17 mouse cellular contexts compared by ENCODE assay signal in the genomic region with DNA sequence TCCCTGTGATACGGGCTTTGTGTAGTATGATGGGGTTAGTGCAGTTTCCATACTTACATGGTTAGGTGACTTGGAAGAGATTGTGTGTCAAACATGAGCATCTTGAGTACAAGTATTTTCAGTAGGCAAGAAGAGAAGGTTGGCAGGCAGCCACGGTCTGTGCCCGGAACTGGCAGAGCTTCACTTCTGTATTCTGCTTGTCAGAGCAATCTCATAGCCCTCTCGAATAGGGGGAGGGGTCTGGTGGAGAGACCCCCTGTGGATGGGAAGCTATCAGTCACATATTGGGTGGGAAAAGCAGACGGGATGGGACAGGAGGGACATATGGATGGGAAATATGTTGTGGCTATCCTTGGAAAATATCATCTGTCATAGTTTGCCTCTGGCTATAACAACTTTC. TPM values are rescaled to one million over a fixed set of nuclear protein-coding genes. Genes with fewer than 3 reads are reported as not detected.
DNase-seq lines count a peak whose midpoint lies in the region; ATAC-seq lines count a peak whose summit lies in the region.
"Had no signal": no experiment of that assay in that cellular context is flagged by ENCODE, and none has a peak within 500 bp of the region (broad histone marks: within the 10 kb centered on the region; RNA-seq: fewer than 3 reads in every experiment).

No protein-coding gene starts in this region.

- H3K36me3 ChIP-seq in forebrain, embryonic 14.5 days (ENCODE audit: control insufficient read depth, insufficient read depth, low read length) = no peaks in the 10 kb centered on the region
- H3K36me3 ChIP-seq in forebrain, embryonic 12.5 days (replicated peaks) = no peaks in the 10 kb centered on the region
- H3K36me3 ChIP-seq in forebrain, embryonic 16.5 days (ENCODE audit: control insufficient read depth, insufficient read depth) = no peaks in the 10 kb centered on the region
- H3K36me3 ChIP-seq: heart, embryonic 15.5 days; limb, embryonic 13.5 days; lung, embryonic 15.5 days; midbrain, embryonic 10.5 days had no signal

- no peaks in the 10 kb centered on the region for H3K27me3 ChIP-seq in forebrain, embryonic 14.5 days (replicated peaks; ENCODE audit: control insufficient read depth, insufficient read depth, low read length)
- H3K27me3 ChIP-seq in forebrain, embryonic 12.5 days = no peaks in the 10 kb centered on the region
- H3K27me3 ChIP-seq in forebrain, embryonic 16.5 days (replicated peaks; ENCODE audit: control insufficient read depth, insufficient read depth, low read length) = no peaks in the 10 kb centered on the region
- H3K27me3 ChIP-seq: heart, embryonic 15.5 days; limb, embryonic 13.5 days; lung, embryonic 15.5 days had no signal

- no peak overlapping the region for H3K4me3 ChIP-seq in forebrain, embryonic 14.5 days (ENCODE audit: low read depth, low read length)
- H3K4me3 ChIP-seq in forebrain, embryonic 12.5 days (replicated peaks) = no peak overlapping the region
- no peak overlapping the region for H3K4me3 ChIP-seq in forebrain, embryonic 16.5 days (replicated peaks; ENCODE audit: low read length)
- H3K4me3 ChIP-seq: heart, embryonic 15.5 days; limb, embryonic 13.5 days; lung, embryonic 15.5 days; midbrain, embryonic 10.5 days had no signal

- ATAC-seq in forebrain, embryonic 14.5 days = peak; percentile 87
- no peak for ATAC-seq in forebrain, embryonic 12.5 days (ENCODE audit: low FRiP score)
- ATAC-seq in forebrain, embryonic 16.5 days = peak; percentile 80
- ATAC-seq: inflammation-experienced regulatory T-cells, adult 6 months had no signal

- WGBS in forebrain, embryonic 14.5 days = 50% methylated on average over 5 of the region's 5 CpGs
- 79% methylated on average over 5 of the region's 5 CpGs for WGBS in forebrain, embryonic 12.5 days
- WGBS in forebrain, embryonic 16.5 days = 35% methylated on average over 5 of the region's 5 CpGs

- DNase-seq in forebrain, embryonic 14.5 days (ENCODE audit: low spot score) = peak; percentile 83
- peak; percentile 18 to 26 for DNase-seq in left cerebral cortex, adult 18-20 months (ENCODE audit: low spot score in 2 of 2)
- DNase-seq in left cerebral cortex, adult 8-10 months (ENCODE audit: low spot score in 2 of 2) = no peak
- DNase-seq in right cerebral cortex, adult 2 months (ENCODE audit: low spot score in 2 of 2) = peak; percentile 20 to 26
- no peak for DNase-seq in spleen, adult 12 weeks (ENCODE audit: low spot score)
- no peak for DNase-seq in spleen, postnatal 10 days (ENCODE audit: low spot score in 2 of 2)
- DNase-seq: adrenal gland, postnatal 10 days; gastrocnemius, postnatal 10 days; kidney, postnatal 14 days; thymus, postnatal 4 days had no signal

- no peaks in the 10 kb centered on the region for H3K4me1 ChIP-seq in forebrain, embryonic 14.5 days (ENCODE audit: control insufficient read depth, insufficient read depth, low read length)
- H3K4me1 ChIP-seq in forebrain, embryonic 12.5 days = no peaks in the 10 kb centered on the region
- no peaks in the 10 kb centered on the region; the same call in 1 of the 2 replicates for H3K4me1 ChIP-seq in forebrain, embryonic 16.5 days (replicated peaks; ENCODE audit: control insufficient read depth, insufficient read depth, low read length)
- H3K4me1 ChIP-seq: heart, embryonic 15.5 days; limb, embryonic 13.5 days; lung, embryonic 15.5 days; midbrain, embryonic 10.5 days had no signal

- no peaks in the 10 kb centered on the region for H3K9me3 ChIP-seq in forebrain, embryonic 14.5 days (replicated peaks; ENCODE audit: control insufficient read depth, low read length)
- no peaks in the 10 kb centered on the region for H3K9me3 ChIP-seq in forebrain, embryonic 12.5 days
- H3K9me3 ChIP-seq in forebrain, embryonic 16.5 days (ENCODE audit: control insufficient read depth, low read length) = no peaks in the 10 kb centered on the region
- H3K9me3 ChIP-seq: heart, embryonic 15.5 days; limb, embryonic 13.5 days; lung, embryonic 15.5 days; midbrain, embryonic 10.5 days had no signal

- H3K9ac ChIP-seq in forebrain, embryonic 14.5 days (ENCODE audit: low read length) = no peak overlapping the region
- no peak overlapping the region for H3K9ac ChIP-seq in forebrain, embryonic 12.5 days
- H3K9ac ChIP-seq in forebrain, embryonic 16.5 days (replicated peaks; ENCODE audit: low read depth, low read length) = no peak overlapping the region
- H3K9ac ChIP-seq: heart, embryonic 15.5 days; limb, embryonic 13.5 days; lung, embryonic 15.5 days had no signal

- H3K4me2 ChIP-seq in forebrain, embryonic 14.5 days (ENCODE audit: low read length) = no peak overlapping the region
- H3K4me2 ChIP-seq in forebrain, embryonic 12.5 days = no peak overlapping the region
- H3K4me2 ChIP-seq in forebrain, embryonic 16.5 days (ENCODE audit: low read length) = no peak overlapping the region
- H3K4me2 ChIP-seq: heart, embryonic 15.5 days; limb, embryonic 13.5 days; lung, embryonic 15.5 days had no signal

- H3K27ac ChIP-seq in forebrain, embryonic 14.5 days (ENCODE audit: low read depth, low read length) = no peak overlapping the region
- no peak overlapping the region for H3K27ac ChIP-seq in forebrain, embryonic 12.5 days
- no peak overlapping the region for H3K27ac ChIP-seq in forebrain, embryonic 16.5 days (ENCODE audit: low read length)
- H3K27ac ChIP-seq: heart, embryonic 15.5 days; limb, embryonic 13.5 days; lung, embryonic 15.5 days; midbrain, embryonic 10.5 days had no signal

RNA-seq across cellular contexts. Expression of a gene that starts 33.5 kb away (rescaled TPM):
- polyA plus RNA-seq in forebrain, embryonic 14.5 days (2014; fragmentation: Nextera tagmentation; extraction: Ambion mirVana) = 4.5 and 6.8 TPM in 2 replicates
- 18.2 and 22.6 TPM in 2 replicates for polyA plus RNA-seq in forebrain, embryonic 12.5 days (2016; fragmentation: Nextera tagmentation; extraction: Ambion mirVana)
- total RNA-seq in left cerebral cortex, adult 18-20 months (2021) = under 1 TPM; 0.14 to 0.26 TPM
- total RNA-seq in left cerebral cortex, adult 8-10 months (2022) = under 1 TPM; 0.17 to 0.46 (median 0.33) TPM
- 5.4 and 5.8 TPM in 2 replicates for polyA plus RNA-seq in forebrain, embryonic 16.5 days (2015; fragmentation: Nextera tagmentation; extraction: Ambion mirVana)

Comparison
In these comparisons a context has a peak if more than half of its experiments do, and no peak if none do; other contexts are left out.
1. DNase-seq: peak in forebrain, embryonic 14.5 days (single experiment), left cerebral cortex, adult 18-20 months (2 of 2) and right cerebral cortex, adult 2 months (2 of 2); none in left cerebral cortex, adult 8-10 months (0 of 2), spleen, adult 12 weeks (single experiment) and spleen, postnatal 10 days (0 of 2).